Mouse (Mus musculus): ENCODE measurements around the gene Jund.

DNA sequence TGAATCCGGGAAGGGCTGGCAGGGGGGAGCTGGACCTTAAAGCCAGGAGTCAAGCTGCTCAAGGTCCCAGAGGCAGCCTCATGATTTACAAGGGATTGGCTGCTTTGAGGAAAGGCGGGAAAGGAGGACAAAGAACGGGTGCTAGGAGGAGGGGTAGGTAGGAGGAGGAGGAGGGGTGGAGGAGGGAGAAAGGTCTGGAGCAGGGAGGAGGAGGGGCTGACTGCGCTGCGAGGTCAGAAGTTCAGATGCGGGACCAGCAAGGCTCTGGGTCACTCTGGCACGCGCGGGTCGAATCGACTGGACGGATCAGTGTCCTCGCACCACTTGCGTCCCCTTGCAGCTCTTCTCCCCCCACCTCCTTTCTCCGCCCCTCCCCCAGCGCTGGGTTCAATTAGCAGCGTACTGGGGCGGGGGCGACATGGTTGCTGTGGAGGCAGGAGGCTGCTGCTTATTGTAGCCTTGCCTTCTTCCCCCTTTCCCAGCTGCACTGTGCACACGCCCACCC is 7.0 kb upstream of the Jund start:
- TF ChIP-seq CTCF (IDR thresholded peaks at IDR 0.05; ENCODE audit: control insufficient read depth, insufficient read depth, low read length) (no peak), POLR2A (IDR thresholded peaks at IDR 0.05; ENCODE audit: borderline replicate concordance, control insufficient read depth, low read depth, low read length) (no peak)

Data from bone marrow, adult 2 months (tissue).